Mouse (Mus musculus) forebrain, embryonic 15.5 days (tissue): ENCODE results near the gene BC016579. TPM values are rescaled to one million over a fixed set of nuclear protein-coding genes. Genes with fewer than 3 reads are reported as not detected.

Experiments used
- ATAC-seq: fragments of 200-750 bp; cut with Nextera tagmentation; replicated peaks from 2 replicates; pipeline ENCODE4 v1.8.0; 2017; ENCODE audit warnings: mild to moderate bottlenecking, moderate TSS enrichment, moderate library complexity
- H3K27ac ChIP-seq: fragments of 300-500 bp; sonication (generic); replicated peaks from 2 replicates; pipeline ENCODE4 v1.5.1; 2015; ENCODE audit warnings: mild to moderate bottlenecking, inconsistent platforms
- H3K27me3 ChIP-seq: fragments of 300-500 bp; sonication (generic); 2 replicates; pipeline ENCODE4 v1.6.1; 2015; ENCODE audit warnings: inconsistent platforms
- H3K36me3 ChIP-seq: fragments of 300-500 bp; sonication (generic); 2 replicates; pipeline ENCODE4 v1.6.1; 2015; ENCODE audit warnings: mild to moderate bottlenecking, inconsistent platforms
- H3K4me1 ChIP-seq: fragments of 300-500 bp; sonication (generic); 2 replicates; pipeline ENCODE4 v1.6.1; 2015; ENCODE audit warnings: inconsistent platforms
- H3K4me2 ChIP-seq: fragments of 300-500 bp; sonication (generic); replicated peaks from 2 replicates; pipeline ENCODE4 v1.6.1; 2015; ENCODE audit warnings: mild to moderate bottlenecking, inconsistent platforms
- H3K4me3 ChIP-seq: fragments of 300-500 bp; sonication (generic); 2 replicates; pipeline ENCODE4 v1.5.1; 2015; ENCODE audit warnings: mild to moderate bottlenecking, inconsistent platforms
- H3K9ac ChIP-seq: fragments of 300-500 bp; sonication (generic); replicated peaks from 2 replicates; pipeline ENCODE4 v1.6.1; 2015; ENCODE audit warnings: mild to moderate bottlenecking, inconsistent platforms
- H3K9me3 ChIP-seq: fragments of 300-500 bp; sonication (generic); 2 replicates; pipeline ENCODE4 v1.6.1; 2016; ENCODE audit warnings: inconsistent platforms
- WGBS: fragments of 180-500 bp; shearing (Covaris S2); methylation state at CpG from one replicate; pipeline ENCODE4 v1.1.7; 2015; ENCODE audit warnings: mixed read lengths; 5-methylcytosine and 5-hydroxymethylcytosine counted together
- polyA plus RNA-seq: library from polyadenylated mRNA; unstranded; fragments of >200 nt; fragmentation: Nextera tagmentation; extraction: Ambion mirVana; gene quantifications from 2 replicates; pipeline ENCODE4 v1.2.1, GENCODE M21; 2015

The BC016579 gene
- polyA plus RNA-seq, 1 experiment from 2014 or later: 0.08 TPM

- Histone ChIP-seq H3K4me3 (no peak overlapping the region), H3K4me1 (no peaks in the 10 kb centered on the region), H3K9me3 (no peaks in the 10 kb centered on the region), H3K27me3 (no peaks in the 10 kb centered on the region), H3K27ac (no peak overlapping the region), H3K9ac (no peak overlapping the region), H3K36me3 (no peaks in the 10 kb centered on the region), H3K4me2 (no peak overlapping the region)
- 81% methylated on average over 3 of the region's 3 CpGs for WGBS
- 0 out of 2 replicates have a peak, but pooled peaks have one; percentile 58 for ATAC-seq
These were observed 44.6 kb downstream of the BC016579 start for GRCm38 (mm10) chr16:45609300-45609699.

GRCm38 (mm10) chr16:45608481-45608954, 45.4 kb downstream of the BC016579 start:
- Histone ChIP-seq H3K36me3 (no peaks in the 10 kb centered on the region), H3K9ac (no peak overlapping the region), H3K4me2 (no peak overlapping the region), H3K27ac (no peak overlapping the region), H3K9me3 (no peaks in the 10 kb centered on the region), H3K4me1 (no peaks in the 10 kb centered on the region), H3K4me3 (no peak overlapping the region), H3K27me3 (no peaks in the 10 kb centered on the region)
- ATAC-seq: peak; percentile 67; the same call in 1 of the 2 replicates
- 57% methylated on average over 4 of the region's 4 CpGs for WGBS

GRCm38 (mm10) chr16:45595494-45595893, 58.4 kb downstream of the BC016579 start:
- H3K27ac ChIP-seq: no peak overlapping the region
- ATAC-seq: no peak
- H3K27me3 ChIP-seq: no peaks in the 10 kb centered on the region
- no peak overlapping the region for H3K4me3 ChIP-seq
- no peak overlapping the region for H3K9ac ChIP-seq
- H3K9me3 ChIP-seq: no peaks in the 10 kb centered on the region
- H3K36me3 ChIP-seq: no peaks in the 10 kb centered on the region
- no peak overlapping the region for H3K4me2 ChIP-seq
- no peaks in the 10 kb centered on the region for H3K4me1 ChIP-seq

GRCm38 (mm10) chr16:45593656-45594055, 60.2 kb downstream of the BC016579 start:
- H3K4me3 ChIP-seq: no peak overlapping the region
- ATAC-seq: no peak; the same call in 1 of the 2 replicates
- H3K9ac ChIP-seq: no peak overlapping the region
- no peaks in the 10 kb centered on the region for H3K36me3 ChIP-seq
- no peaks in the 10 kb centered on the region for H3K4me1 ChIP-seq
- no peaks in the 10 kb centered on the region for H3K9me3 ChIP-seq
- H3K27me3 ChIP-seq: no peaks in the 10 kb centered on the region
- 46% methylated on average over 1 of the region's 1 CpGs for WGBS
- H3K4me2 ChIP-seq: no peak overlapping the region
- H3K27ac ChIP-seq: no peak overlapping the region

GRCm38 (mm10) chr16:45582512-45582911, 71.4 kb downstream of the BC016579 start:
- Histone ChIP-seq H3K27ac (no peak overlapping the region), H3K4me2 (no peak overlapping the region), H3K9ac (no peak overlapping the region), H3K27me3 (no peaks in the 10 kb centered on the region), H3K9me3 (no peaks in the 10 kb centered on the region), H3K4me3 (no peak overlapping the region), H3K4me1 (no peaks in the 10 kb centered on the region), H3K36me3 (no peaks in the 10 kb centered on the region)
- no peak for ATAC-seq
- 26% methylated on average over 2 of the region's 2 CpGs for WGBS

GRCm38 (mm10) chr16:45579883-45580282, 74.0 kb downstream of the BC016579 start:
- no peaks in the 10 kb centered on the region for H3K36me3 ChIP-seq
- H3K4me1 ChIP-seq: no peaks in the 10 kb centered on the region
- no peak overlapping the region for H3K27ac ChIP-seq
- H3K9me3 ChIP-seq: no peaks in the 10 kb centered on the region
- no peak overlapping the region for H3K9ac ChIP-seq
- H3K4me2 ChIP-seq: no peak overlapping the region
- H3K4me3 ChIP-seq: no peak overlapping the region
- WGBS: 66% methylated on average over 12 of the region's 12 CpGs
- ATAC-seq: no peak
- no peaks in the 10 kb centered on the region for H3K27me3 ChIP-seq

Other genes starting within 250 kb of the BC016579 start
- 198 and 214 TPM in 2 replicates for gene Cd200, start 245.0 kb downstream of the BC016579 start, polyA plus RNA-seq
- gene Gm609, start 161.1 kb downstream of the BC016579 start, polyA plus RNA-seq: not detected in 2 replicates
- gene Gm17783, start 122.0 kb downstream of the BC016579 start, polyA plus RNA-seq: not detected in 2 replicates
- not detected in 2 replicates for gene Slc9c1, start 118.8 kb downstream of the BC016579 start, polyA plus RNA-seq
- gene Gcsam, start 43.7 kb downstream of the BC016579 start, polyA plus RNA-seq: 0.13 TPM in 1 of 2 replicates, not detected in the other
- gene Tmprss7, start 39.6 kb upstream of the BC016579 start, polyA plus RNA-seq: 0.39 and 0.65 TPM in 2 replicates
- gene Tagln3, start 70.5 kb upstream of the BC016579 start, polyA plus RNA-seq: 490 and 501 TPM in 2 replicates
- gene Abhd10, start 88.9 kb upstream of the BC016579 start, polyA plus RNA-seq: 39.8 and 43.3 TPM in 2 replicates